Mouse (Mus musculus) kidney, adult 2 months (tissue): Measurements from ENCODE around the gene Lamc1.

Experiments used
- CTCF ChIP-seq: fragments of 200-500 bp; conservative IDR thresholded peaks from 2 replicates; pipeline ENCODE4 v1.5.1; 2011; ENCODE audit warnings: low read depth, mild to moderate bottlenecking, control low read depth, low read length, moderate library complexity, mixed read lengths; ENCODE audit not compliant: insufficient read depth, insufficient read length
- POLR2A ChIP-seq: fragments of 200-500 bp; IDR thresholded peaks from one replicate; pipeline ENCODE4 v1.6.1; 2011; ENCODE audit warnings: low read depth, low read length, control low read depth

- TF ChIP-seq POLR2A (no peak), CTCF (no peak)
These were observed 144.5 kb downstream of the Lamc1 start for GRCm38 (mm10) chr1:153188081-153188480.
